Mouse (Mus musculus) midbrain, embryonic 16.5 days (tissue): ENCODE measurements around the gene Tbc1d1. TPM values are rescaled to one million over a fixed set of nuclear protein-coding genes. Genes with fewer than 3 reads are reported as not detected.

Source experiments
- ATAC-seq: fragments of 200-750 bp; cut with Nextera tagmentation; 2 replicates; pipeline ENCODE4 v1.8.0; 2017; ENCODE audit warnings: moderate TSS enrichment
- H3K27ac ChIP-seq: fragments of 300-500 bp; sonication (generic); 2 replicates; pipeline ENCODE4 v1.5.1; 2014; ENCODE audit warnings: mild to moderate bottlenecking, low read length, mixed read lengths
- H3K27me3 ChIP-seq: fragments of 300-500 bp; sonication (generic); 2 replicates; pipeline ENCODE4 v1.6.1; 2014; ENCODE audit warnings: low read depth, low read length, mixed read lengths; ENCODE audit not compliant: control insufficient read depth, insufficient read depth
- H3K36me3 ChIP-seq: fragments of 300-500 bp; sonication (generic); 2 replicates; pipeline ENCODE4 v1.6.1; 2014; ENCODE audit warnings: mild to moderate bottlenecking, low read length, moderate library complexity, mixed read lengths; ENCODE audit not compliant: control insufficient read depth, insufficient read depth
- H3K4me1 ChIP-seq: fragments of 300-500 bp; sonication (generic); 2 replicates; pipeline ENCODE4 v1.6.1; 2014; ENCODE audit warnings: mild to moderate bottlenecking, low read length, mixed read lengths; ENCODE audit not compliant: control insufficient read depth, insufficient read depth
- H3K4me2 ChIP-seq: fragments of 300-500 bp; sonication (generic); 2 replicates; pipeline ENCODE4 v1.6.1; 2014; ENCODE audit warnings: mild to moderate bottlenecking, low read length, mixed read lengths
- H3K4me3 ChIP-seq: fragments of 300-500 bp; sonication (generic); 2 replicates; pipeline ENCODE4 v1.5.1; 2014; ENCODE audit warnings: low read depth, mild to moderate bottlenecking, low read length, moderate library complexity, mixed read lengths
- H3K9ac ChIP-seq: fragments of 300-500 bp; sonication (generic); 2 replicates; pipeline ENCODE4 v1.6.1; 2014; ENCODE audit warnings: low read depth, low read length, mixed read lengths
- H3K9me3 ChIP-seq: fragments of 300-500 bp; sonication (generic); replicated peaks from 2 replicates; pipeline ENCODE4 v1.6.1; 2014; ENCODE audit warnings: mild to moderate bottlenecking, low read length, mixed read lengths; ENCODE audit not compliant: control insufficient read depth, poor library complexity, severe bottlenecking
- WGBS: fragments of 180-500 bp; shearing (Covaris S2); extraction: QIAGEN DNeasy Blood & Tissue Kit; methylation state at CpG from one replicate; pipeline ENCODE4 v1.1.7; 2014; 5-methylcytosine and 5-hydroxymethylcytosine counted together
- polyA plus RNA-seq: library from polyadenylated mRNA; unstranded; fragments of >200 nt; fragmentation: Nextera tagmentation; extraction: Ambion mirVana; gene quantifications from 2 replicates; pipeline ENCODE4 v1.2.1, GENCODE M21; 2015

Tbc1d1 gene
- polyA plus RNA-seq, 1 experiment from 2014 or later: 8.5 TPM

GRCm38 (mm10) chr5:64345181-64345735 lies 189.2 kb downstream of the Tbc1d1 start:
- 0 out of 2 replicates have a peak overlapping the region, but pooled peaks have one; percentile 47 for H3K27ac ChIP-seq
- H3K36me3 ChIP-seq: no peaks in the 10 kb centered on the region
- peak; percentile 59 for ATAC-seq
- no peak overlapping the region for H3K9ac ChIP-seq
- H3K4me2 ChIP-seq: peak overlapping the region; percentile 8; the same call in 1 of the 2 replicates
- no peaks in the 10 kb centered on the region for H3K27me3 ChIP-seq
- WGBS: 38% methylated on average over 16 of the region's 16 CpGs
- no peaks in the 10 kb centered on the region for H3K9me3 ChIP-seq
- H3K4me3 ChIP-seq: no peak overlapping the region
- peaks cover 16% of the 10 kb centered on the region for H3K4me1 ChIP-seq

- peak; percentile 34; the same call in 1 of the 2 replicates for ATAC-seq
Observed at GRCm38 (mm10) chr5:64345761-64346160, 189.7 kb downstream of the Tbc1d1 start.

GRCm38 (mm10) chr5:64346343-64346885 lies 190.3 kb downstream of the Tbc1d1 start:
- Histone ChIP-seq H3K9me3 (no peaks in the 10 kb centered on the region), H3K4me1 (peaks cover 16% of the 10 kb centered on the region), H3K27me3 (no peaks in the 10 kb centered on the region), H3K4me3 (no peak overlapping the region), H3K4me2 (no peak overlapping the region), H3K36me3 (no peaks in the 10 kb centered on the region), H3K27ac (no peak overlapping the region), H3K9ac (no peak overlapping the region)
- 80% methylated on average over 6 of the region's 6 CpGs for WGBS
- ATAC-seq: no peak

More at GRCm38 (mm10) chr5:64345761-64346160, 189.7 kb downstream of the Tbc1d1 start:
- Histone ChIP-seq H3K4me1 (peaks cover 16% of the 10 kb centered on the region), H3K9ac (no peak overlapping the region), H3K27me3 (no peaks in the 10 kb centered on the region), H3K27ac (peak overlapping the region; percentile 20; the same call in 1 of the 2 replicates), H3K4me3 (no peak overlapping the region), H3K9me3 (no peaks in the 10 kb centered on the region), H3K4me2 (peak overlapping the region; percentile 8; the same call in 1 of the 2 replicates), H3K36me3 (no peaks in the 10 kb centered on the region)
- WGBS: 65% methylated on average over 7 of the region's 7 CpGs

GRCm38 (mm10) chr5:64348166-64348565 lies 192.1 kb downstream of the Tbc1d1 start:
- no peaks in the 10 kb centered on the region for H3K9me3 ChIP-seq
- H3K36me3 ChIP-seq: no peaks in the 10 kb centered on the region
- H3K27ac ChIP-seq: no peak overlapping the region
- no peak overlapping the region for H3K4me3 ChIP-seq
- H3K27me3 ChIP-seq: no peaks in the 10 kb centered on the region
- no peak overlapping the region for H3K9ac ChIP-seq
- H3K4me2 ChIP-seq: no peak overlapping the region
- peaks cover 16% of the 10 kb centered on the region for H3K4me1 ChIP-seq
- ATAC-seq: no peak
- WGBS: 93% methylated on average over 2 of the region's 2 CpGs

- no peaks in the 10 kb centered on the region for H3K9me3 ChIP-seq
- WGBS: 82% methylated on average over 8 of the region's 8 CpGs
- no peaks in the 10 kb centered on the region for H3K27me3 ChIP-seq
- no peak overlapping the region for H3K9ac ChIP-seq
- no peak overlapping the region for H3K4me2 ChIP-seq
- H3K27ac ChIP-seq: no peak overlapping the region
- no peaks in the 10 kb centered on the region for H3K36me3 ChIP-seq
- ATAC-seq: no peak
- H3K4me1 ChIP-seq: peaks cover 16% of the 10 kb centered on the region
- no peak overlapping the region for H3K4me3 ChIP-seq
Observed at GRCm38 (mm10) chr5:64348780-64349179, 192.7 kb downstream of the Tbc1d1 start.

GRCm38 (mm10) chr5:64351968-64352367 lies 195.9 kb downstream of the Tbc1d1 start:
- no peaks in the 10 kb centered on the region for H3K36me3 ChIP-seq
- no peak overlapping the region for H3K4me2 ChIP-seq
- H3K9ac ChIP-seq: no peak overlapping the region
- no peak overlapping the region for H3K27ac ChIP-seq
- H3K4me1 ChIP-seq: 0 out of 2 replicates have a peak, but pooled peaks cover 2% of the 10 kb centered on the region
- WGBS: 79% methylated on average over 6 of the region's 6 CpGs
- H3K9me3 ChIP-seq: no peaks in the 10 kb centered on the region
- H3K27me3 ChIP-seq: no peaks in the 10 kb centered on the region
- peak; percentile 77 for ATAC-seq
- no peak overlapping the region for H3K4me3 ChIP-seq

- H3K4me1 ChIP-seq: 0 out of 2 replicates have a peak, but pooled peaks cover 2% of the 10 kb centered on the region
Observed at GRCm38 (mm10) chr5:64358639-64359584, 202.8 kb downstream of the Tbc1d1 start.

GRCm38 (mm10) chr5:64360147-64360875 lies 204.2 kb downstream of the Tbc1d1 start:
- WGBS: 84% methylated on average over 8 of the region's 8 CpGs
- Histone ChIP-seq H3K4me3 (no peak overlapping the region), H3K9ac (no peak overlapping the region), H3K36me3 (no peaks in the 10 kb centered on the region), H3K27ac (no peak overlapping the region), H3K4me1 (peaks cover 8% of the 10 kb centered on the region), H3K9me3 (no peaks in the 10 kb centered on the region), H3K27me3 (no peaks in the 10 kb centered on the region), H3K4me2 (no peak overlapping the region)
- no peak for ATAC-seq

More at GRCm38 (mm10) chr5:64358639-64359584, 202.8 kb downstream of the Tbc1d1 start:
- no peak overlapping the region for H3K27ac ChIP-seq
- no peak overlapping the region for H3K4me2 ChIP-seq
- no peaks in the 10 kb centered on the region for H3K36me3 ChIP-seq
- WGBS: 82% methylated on average over 18 of the region's 18 CpGs
- H3K4me3 ChIP-seq: no peak overlapping the region
- no peaks in the 10 kb centered on the region for H3K27me3 ChIP-seq
- no peaks in the 10 kb centered on the region for H3K9me3 ChIP-seq
- ATAC-seq: no peak
- H3K9ac ChIP-seq: no peak overlapping the region
